Mouse (Mus musculus): ENCODE data around the gene Lhfpl2.

DNA sequence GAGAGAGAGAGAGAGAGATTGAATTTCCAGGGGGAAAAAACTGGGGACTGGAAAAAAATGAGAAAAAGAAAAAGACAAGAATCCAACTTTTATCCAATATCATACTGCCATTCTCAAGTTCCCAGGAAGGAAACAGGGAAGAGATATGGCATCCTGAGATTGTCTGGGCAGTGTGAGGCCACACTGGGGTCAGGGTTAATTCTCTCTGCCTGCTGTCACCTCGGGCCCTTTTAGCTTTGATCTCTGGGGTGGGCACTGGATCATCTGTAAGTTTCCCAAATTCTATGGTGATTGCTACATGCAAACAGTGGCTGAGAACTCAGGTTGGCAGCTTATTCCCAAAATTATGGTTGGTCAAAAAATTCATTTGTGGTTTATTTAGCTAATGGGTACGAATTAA, 33.8 kb downstream of the Lhfpl2 start:
- TF ChIP-seq CTCF (IDR thresholded peaks at IDR 0.05; ENCODE audit: extremely low read depth, insufficient read depth, low read length) (no peak), POLR2A (IDR thresholded peaks at IDR 0.05; ENCODE audit: extremely low read depth, insufficient read depth, low read length) (no peak)

Data from cortical plate, adult 2 months (tissue).